In genomic region chr8:106534449-106534848, GRCm38 (mm10) we compare ENCODE assay signal across 9 mouse cellular contexts. TPM values are rescaled to one million over a fixed set of nuclear protein-coding genes. Genes with fewer than 3 reads are reported as not detected.
DNase-seq lines count a peak whose midpoint lies in the region; ATAC-seq and TF ChIP-seq lines count a peak whose summit lies in the region.
"Had no signal": no experiment of that assay in that cellular context is flagged by ENCODE, and none has a peak within 500 bp of the region (broad histone marks: within the 10 kb centered on the region; RNA-seq: fewer than 3 reads in every experiment).

No protein-coding gene starts in this region.

- H3K9me3 ChIP-seq in kidney, embryonic 14.5 days (ENCODE audit: control insufficient read depth, low read length) = no peaks in the 10 kb centered on the region; the same call in 1 of the 2 replicates
- H3K9me3 ChIP-seq in ES-E14 (ENCODE audit: control insufficient read depth, insufficient read depth, low read depth, low read length) = no peaks in the 10 kb centered on the region

- peaks cover 7% of the 10 kb centered on the region; the same call in 1 of the 2 replicates for H3K36me3 ChIP-seq in kidney, embryonic 14.5 days (ENCODE audit: control insufficient read depth, insufficient read depth, low read length)
- peaks cover 21% of the 10 kb centered on the region; the same call in 1 of the 2 replicates for H3K36me3 ChIP-seq in ES-E14 (ENCODE audit: control insufficient read depth, insufficient read depth, low read length, poor library complexity, severe bottlenecking)

- no peak for TF ChIP-seq POLR2A in brain, embryonic 14.5 days (IDR thresholded peaks at IDR 0.05; ENCODE audit: borderline replicate concordance, extremely low read depth, insufficient read depth, insufficient read length, poor library complexity, severe bottlenecking)

- no peak overlapping the region for H3K9ac ChIP-seq in kidney, embryonic 14.5 days (ENCODE audit: low read depth, low read length)
- H3K9ac ChIP-seq in ES-E14 (ENCODE audit: insufficient read depth, low read depth, low read length, poor library complexity, severe bottlenecking) = no peak overlapping the region

- peak; percentile 53; the same call in 1 of the 2 replicates for TF ChIP-seq CTCF in brain, embryonic 14.5 days (IDR thresholded peaks at IDR 0.05; ENCODE audit: borderline replicate concordance, extremely low read depth, insufficient read depth, insufficient read length)

- H3K27ac ChIP-seq in kidney, embryonic 14.5 days (ENCODE audit: low read depth, low read length) = no peak overlapping the region
- H3K27ac ChIP-seq in ES-E14 (ENCODE audit: insufficient read depth, low read depth, low read length, poor library complexity, severe bottlenecking) = no peak overlapping the region

- whole genome bisulfite sequencing in kidney, embryonic 14.5 days = 40% methylated on average over 6 of the region's 6 CpGs

- intact Hi-C loops in heart, postnatal 14 days (cut with DNase I) = no loop called here
- intact Hi-C loops in left cerebral cortex, postnatal 10 days (cut with DNase I) = loop anchor here (2.0 kb wide), 1 partner anchor 102 kb away; no protein-coding TSS in a partner anchor

- in situ Hi-C loops in ES-E14 (cut with MboI; ENCODE audit: low sequenced_read_pairs in 2 of 2, unreplicated experiment in 2 of 2) = loop anchor here in 1 of 2 experiments (25.0 kb wide), 1 partner anchor 122 kb away; the partner anchor contains the start of gene Zfp90

- no peak overlapping the region for H3K4me2 ChIP-seq in kidney, embryonic 14.5 days (replicated peaks; ENCODE audit: low read depth, low read length)

- no peaks in the 10 kb centered on the region for H3K4me1 ChIP-seq in kidney, embryonic 14.5 days (ENCODE audit: control insufficient read depth, insufficient read depth, low read length)
- H3K4me1 ChIP-seq in ES-E14 (ENCODE audit: control insufficient read depth in 2 of 2, insufficient read depth in 2 of 2, low read length in 2 of 2, poor library complexity in 1 of 2) = peaks cover 0 to 4% of the 10 kb centered on the region in 2 experiments; a peak in 2 of 4 replicates

- peak; percentile 62 for DNase-seq in kidney, adult 18-20 months
- DNase-seq in ES-E14 (ENCODE audit: low read depth, low spot score) = peak; percentile 78
- DNase-seq in brain, embryonic 14.5 days (ENCODE audit: low read depth) = peak; percentile 62
- peak; percentile 55 to 81 for DNase-seq in heart, postnatal 14 days
- DNase-seq in left cerebral cortex, postnatal 10 days (ENCODE audit: extremely low spot score in 1 of 2, low spot score in 2 of 2) = peak; percentile 9 to 58
- peak; percentile 79 for DNase-seq in retina, embryonic 14.5 days (ENCODE audit: low spot score)

- H3K4me3 ChIP-seq in kidney, embryonic 14.5 days (ENCODE audit: low read length) = no peak overlapping the region
- no peak overlapping the region for H3K4me3 ChIP-seq in ES-E14 (ENCODE audit: insufficient read depth in 1 of 2, low read depth in 1 of 2, low read length in 2 of 2, poor library complexity in 1 of 2, severe bottlenecking in 1 of 2)

- no peak for ATAC-seq in kidney, embryonic 14.5 days (ENCODE audit: low FRiP score, low TSS enrichment)
- no peak; the same call in 1 of the 2 replicates for ATAC-seq in monocyte, adult 5-6 weeks (replicated peaks; ENCODE audit: insufficient number of reproducible peaks, low FRiP score, low TSS enrichment, poor library complexity, severe bottlenecking)

- H3K27me3 ChIP-seq in kidney, embryonic 14.5 days (ENCODE audit: control insufficient read depth, insufficient read depth, low read length) = no peaks in the 10 kb centered on the region

TF ChIP-seq in ES-E14, 5 proteins besides CTCF, POLR2A, EP300 and RAD21:
- no peak for TF ChIP-seq MAFK (IDR thresholded peaks at IDR 0.05; ENCODE audit: insufficient read depth, low read depth, low read length)
- TF ChIP-seq ZNF384 (IDR thresholded peaks at IDR 0.05; ENCODE audit: low read depth, low read length) = peak; percentile 31; the same call in 1 of the 2 replicates
- TF ChIP-seq ZC3H11A (IDR thresholded peaks at IDR 0.05; ENCODE audit: borderline replicate concordance, low read depth, low read length) = peak; percentile 90; the same call in 1 of the 2 replicates
TF ChIP-seq in ES-E14: peak in this region for 2.

RNA-seq across cellular contexts. Expression of gene Cdh3, which starts 23.8 kb away (rescaled TPM):
- 18.2 and 21.1 TPM in 2 replicates for polyA plus RNA-seq in kidney, embryonic 14.5 days (2014; fragmentation: Nextera tagmentation; extraction: Ambion mirVana)
- total RNA-seq in ES-E14 (2012; rRNA removed) = 16.8 and 45.7 TPM in 2 replicates
- 2.0 and 4.8 TPM in 2 replicates for polyA plus RNA-seq in brain, embryonic 14.5 days (2012; rRNA removed)
- 1 to 10 TPM; 1.7 to 2.2 TPM for total RNA-seq in heart, postnatal 14 days (2021)
- under 1 TPM; 0.34 to 0.47 TPM for total RNA-seq in left cerebral cortex, postnatal 10 days (2021)
- total RNA-seq in monocyte, adult 5-6 weeks (2017) = not detected in 3 replicates

RNA-seq across cellular contexts. Expression of gene 6030452D12Rik, which starts 34.1 kb away (rescaled TPM):
- not detected in 2 replicates for polyA plus RNA-seq in kidney, embryonic 14.5 days (2014; fragmentation: Nextera tagmentation; extraction: Ambion mirVana)
- not detected in 2 replicates for total RNA-seq in ES-E14 (2012; rRNA removed)
- polyA plus RNA-seq in brain, embryonic 14.5 days (2012; rRNA removed) = not detected in 2 replicates
- total RNA-seq in heart, postnatal 14 days (2021) = not detected
- not detected for total RNA-seq in left cerebral cortex, postnatal 10 days (2021)
- total RNA-seq in monocyte, adult 5-6 weeks (2017) = not detected in 3 replicates
- polyA plus RNA-seq: gonadal fat pad, adult 2 months had no signal

RNA-seq across cellular contexts. Expression of gene Gm10073, which starts 38.8 kb away (rescaled TPM):
- polyA plus RNA-seq in kidney, embryonic 14.5 days (2014; fragmentation: Nextera tagmentation; extraction: Ambion mirVana) = 11.5 and 11.6 TPM in 2 replicates
- total RNA-seq in ES-E14 (2012; rRNA removed) = 83.5 and 86.5 TPM in 2 replicates
- polyA plus RNA-seq in brain, embryonic 14.5 days (2012; rRNA removed) = 24.3 and 67.4 TPM in 2 replicates
- total RNA-seq in heart, postnatal 14 days (2021) = 100 to 1,000 TPM in 1 of 2 experiments, 10 to 100 TPM in 1; 91.0 to 106 TPM
- total RNA-seq in left cerebral cortex, postnatal 10 days (2021) = 100 to 1,000 TPM; 115 to 119 TPM
- 2.2 to 11.5 TPM (median 9.5 TPM) in 3 replicates for total RNA-seq in monocyte, adult 5-6 weeks (2017)
